Mouse (Mus musculus) hematopoietic stem cell, adult 5-6 weeks (primary cell): ENCODE measurements around the gene Galt. TPM values are rescaled to one million over a fixed set of nuclear protein-coding genes. Genes with fewer than 3 reads are reported as not detected.

Source experiments
- ATAC-seq, 2 experiments: fragments of 125-278 bp in 1 of 2; replicated peaks in 1 of 2; 2 replicates each; pipeline ENCODE4 v1.8.0; 2016 to 2017; ENCODE audit warnings: inconsistent platforms in 2 of 2, mild to moderate bottlenecking in 2 of 2, moderate number of reproducible peaks in 2 of 2, low read depth in 1 of 2, moderate TSS enrichment in 1 of 2; ENCODE audit not compliant: low FRiP score in 2 of 2, poor library complexity in 2 of 2, severe bottlenecking in 2 of 2, insufficient read depth in 1 of 2, low TSS enrichment in 1 of 2
- total RNA-seq: library from RNA; stranded (forward); fragments of 172-1452, 232-1000 nt; gene quantifications from 2 replicates; pipeline ENCODE4 v1.2.3, GENCODE M21; 2017

The Galt gene
- total RNA-seq, 1 experiment from 2014 or later = 55.0 TPM

GRCm38 (mm10) chr4:41737602-41738255, 17.3 kb upstream of the Galt start:
- peak; percentile 58 for ATAC-seq

- ATAC-seq = no peak
Observed at GRCm38 (mm10) chr4:41738256-41738603, 16.8 kb upstream of the Galt start.

- no peak for ATAC-seq
Observed at GRCm38 (mm10) chr4:41739260-41739659, 15.8 kb upstream of the Galt start.

GRCm38 (mm10) chr4:41740380-41741157, 14.5 kb upstream of the Galt start:
- ATAC-seq = peak; percentile 73

- ATAC-seq = peak; percentile 91 to 93
Observed at GRCm38 (mm10) chr4:41741158-41741560, 13.9 kb upstream of the Galt start.

GRCm38 (mm10) chr4:41744131-41744530, 10.9 kb upstream of the Galt start:
- ATAC-seq = no peak

- no peak for ATAC-seq
Observed at GRCm38 (mm10) chr4:41745021-41745420, 10.0 kb upstream of the Galt start.

- peak; percentile 57 to 68 for ATAC-seq
Observed at GRCm38 (mm10) chr4:41755338-41756305, 594 bp downstream of the Galt start, which contains the start of gene Sigmar1. Sigmar1 (minus strand) TSS chr4:41756157.

- ATAC-seq = no peak
Observed at GRCm38 (mm10) chr4:41756440-41756839, 1.4 kb downstream of the Galt start.

GRCm38 (mm10) chr4:41757321-41757720, 2.3 kb downstream of the Galt start:
- ATAC-seq = no peak

- ATAC-seq = no peak
Observed at GRCm38 (mm10) chr4:41758021-41758420, 3.0 kb downstream of the Galt start.

- ATAC-seq = no peak
Observed at GRCm38 (mm10) chr4:41758701-41759100, 3.7 kb downstream of the Galt start.

- ATAC-seq = peak; percentile 9 to 17; a peak in 1 of 4 replicates
Observed at GRCm38 (mm10) chr4:41759206-41759605, 4.2 kb downstream of the Galt start.

- ATAC-seq = no peak
Observed at GRCm38 (mm10) chr4:41759656-41760287, 4.7 kb downstream of the Galt start.

GRCm38 (mm10) chr4:41760288-41760721, 5.3 kb downstream of the Galt start:
- peak; percentile 60 to 76 for ATAC-seq

GRCm38 (mm10) chr4:41760911-41761310, 5.9 kb downstream of the Galt start:
- ATAC-seq = no peak

GRCm38 (mm10) chr4:41761680-41762079, 6.7 kb downstream of the Galt start:
- no peak for ATAC-seq
